Mouse (Mus musculus) liver, adult 2 months (tissue): Measurements from ENCODE around the gene Gm28308.

ENCODE experiments used
- CTCF ChIP-seq: fragments of 200-500 bp; IDR thresholded peaks from 2 replicates; pipeline ENCODE4 v1.5.1; 2011; ENCODE audit warnings: low read depth, low read length, control low read depth
- POLR2A ChIP-seq: fragments of 200-500 bp; IDR thresholded peaks from 2 replicates; pipeline ENCODE4 v1.6.1; 2011; ENCODE audit warnings: low read length, control low read depth; ENCODE audit not compliant: insufficient read depth; ENCODE audit errors: extremely low read depth

- no peak for TF ChIP-seq CTCF
- no peak for TF ChIP-seq POLR2A
Measured at GRCm38 (mm10) chr6:52178918-52179665, 34.0 kb downstream of the Gm28308 start.
